Mouse (Mus musculus) stomach, embryonic 14.5 days (tissue): ENCODE measurements around the gene Leng9. TPM values are rescaled to one million over a fixed set of nuclear protein-coding genes. Genes with fewer than 3 reads are reported as not detected.
A peak's percentile ranks its signal among the peaks of the same experiment; 100 is the strongest.

ENCODE experiments used
- ATAC-seq: fragments of 200-750 bp; cut with Nextera tagmentation; 2 replicates; pipeline ENCODE4 v1.8.0; 2017; ENCODE audit warnings: low read depth, moderate TSS enrichment; ENCODE audit not compliant: insufficient number of reproducible peaks, insufficient read depth, low FRiP score
- H3K27ac ChIP-seq: fragments of 300-500 bp; sonication (generic); 2 replicates; pipeline ENCODE4 v1.5.1; 2014; ENCODE audit warnings: mild to moderate bottlenecking, low read length, moderate library complexity, mixed read lengths
- H3K27me3 ChIP-seq: fragments of 300-500 bp; sonication (generic); 2 replicates; pipeline ENCODE4 v1.6.1; 2014; ENCODE audit warnings: low read length, control low read depth, mixed read lengths; ENCODE audit not compliant: control insufficient read depth, insufficient read depth
- H3K36me3 ChIP-seq: fragments of 300-500 bp; sonication (generic); 2 replicates; pipeline ENCODE4 v1.6.1; 2014; ENCODE audit warnings: mild to moderate bottlenecking, control low read depth, low read length, moderate library complexity, mixed read lengths; ENCODE audit not compliant: control insufficient read depth, insufficient read depth
- H3K4me1 ChIP-seq: fragments of 300-500 bp; sonication (generic); 2 replicates; pipeline ENCODE4 v1.6.1; 2014; ENCODE audit warnings: low read length, control low read depth, mixed read lengths; ENCODE audit not compliant: control insufficient read depth, insufficient read depth
- H3K4me2 ChIP-seq: fragments of 300-500 bp; sonication (generic); replicated peaks from 2 replicates; pipeline ENCODE4 v1.6.1; 2014; ENCODE audit warnings: low read depth, low read length, control low read depth
- H3K4me3 ChIP-seq: fragments of 300-500 bp; sonication (generic); 2 replicates; pipeline ENCODE4 v1.5.1; 2014; ENCODE audit warnings: low read depth, low read length, control low read depth
- H3K9ac ChIP-seq: fragments of 300-500 bp; sonication (generic); replicated peaks from 2 replicates; pipeline ENCODE4 v1.6.1; 2014; ENCODE audit warnings: low read depth, mild to moderate bottlenecking, control low read depth, low read length, moderate library complexity, mixed read lengths
- H3K9me3 ChIP-seq: fragments of 300-500 bp; sonication (generic); 2 replicates; pipeline ENCODE4 v1.6.1; 2016; ENCODE audit warnings: low read depth, low read length, control low read depth; ENCODE audit not compliant: control insufficient read depth
- WGBS: fragments of 180-500 bp; shearing (Covaris S2); extraction: QIAGEN DNeasy Blood & Tissue Kit; methylation state at CpG from one replicate; pipeline ENCODE4 v1.1.7; 2014; 5-methylcytosine and 5-hydroxymethylcytosine counted together
- polyA plus RNA-seq: library from polyadenylated mRNA; unstranded; fragments of >200 nt; fragmentation: Nextera tagmentation; extraction: Ambion mirVana; gene quantifications from 2 replicates; pipeline ENCODE4 v1.2.1, GENCODE M21; 2014

Gene Leng9
- polyA plus RNA-seq, 1 experiment from 2014 or later = 1.9 TPM

DNA sequence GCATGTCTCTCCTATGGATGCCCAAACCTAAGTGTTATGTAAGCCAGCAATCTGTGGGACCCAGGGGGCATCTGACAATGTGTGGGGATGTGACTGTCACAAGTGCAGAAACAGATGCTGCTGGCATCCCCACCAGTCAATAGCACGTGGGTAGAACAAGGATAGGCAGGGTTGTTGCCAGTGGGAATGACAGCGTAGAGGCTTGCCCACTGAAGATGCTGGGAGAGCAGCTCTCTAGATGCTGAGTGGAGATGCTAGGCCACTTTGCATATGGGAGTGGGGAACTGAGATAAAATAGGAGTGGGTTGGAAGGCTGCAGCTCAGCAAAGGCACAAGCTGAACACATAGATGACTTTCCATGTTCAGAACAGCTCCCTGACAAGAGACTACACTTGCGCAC is 17.6 kb downstream of the Leng9 start:
- H3K4me1 ChIP-seq = peaks cover 3% of the 10 kb centered on the region; the same call in 1 of the 2 replicates
- no peaks in the 10 kb centered on the region for H3K27me3 ChIP-seq
- no peaks in the 10 kb centered on the region for H3K36me3 ChIP-seq
- H3K4me3 ChIP-seq = no peak overlapping the region
- H3K9me3 ChIP-seq = no peaks in the 10 kb centered on the region
- ATAC-seq = no peak
- 95% methylated on average over 3 of the region's 3 CpGs for WGBS
- H3K27ac ChIP-seq = no peak overlapping the region
- H3K4me2 ChIP-seq = no peak overlapping the region
- no peak overlapping the region for H3K9ac ChIP-seq

DNA sequence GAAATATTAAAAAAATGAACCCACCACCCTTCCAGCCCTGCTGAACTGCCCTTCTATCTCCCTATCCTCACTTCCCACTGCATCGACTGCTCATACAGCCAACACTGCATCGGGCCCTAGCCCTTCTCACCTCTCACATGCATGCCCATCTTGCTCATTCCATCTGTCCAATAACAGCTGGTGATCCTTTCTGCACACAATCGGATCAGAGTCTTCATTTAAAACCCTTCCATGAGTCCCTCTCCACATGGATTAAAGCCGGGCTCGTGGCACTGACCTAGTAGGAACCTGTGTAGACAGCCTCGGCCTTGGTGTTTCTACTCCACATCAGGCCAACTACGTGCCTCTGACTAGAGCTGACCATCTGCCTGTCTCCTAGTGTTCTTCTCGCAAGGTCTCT is 18.2 kb downstream of the Leng9 start:
- Histone ChIP-seq H3K4me3 (no peak overlapping the region), H3K9ac (no peak overlapping the region), H3K27me3 (no peaks in the 10 kb centered on the region), H3K9me3 (no peaks in the 10 kb centered on the region), H3K4me1 (peaks cover 3% of the 10 kb centered on the region; the same call in 1 of the 2 replicates), H3K36me3 (no peaks in the 10 kb centered on the region), H3K4me2 (no peak overlapping the region), H3K27ac (no peak overlapping the region)
- WGBS = 88% methylated on average over 8 of the region's 8 CpGs
- no peak for ATAC-seq

GRCm38 (mm10) chr7:4130686-4131452 is 19.3 kb downstream of the Leng9 start:
- Histone ChIP-seq H3K27me3 (no peaks in the 10 kb centered on the region), H3K27ac (no peak overlapping the region), H3K36me3 (no peaks in the 10 kb centered on the region), H3K4me3 (no peak overlapping the region), H3K9ac (no peak overlapping the region), H3K4me1 (peaks cover 3% of the 10 kb centered on the region; the same call in 1 of the 2 replicates), H3K4me2 (0 out of 2 replicates have a peak overlapping the region, but pooled peaks have one; percentile 14), H3K9me3 (no peaks in the 10 kb centered on the region)
- ATAC-seq = peak; percentile 65; the same call in 1 of the 2 replicates
- 35% methylated on average over 13 of the region's 13 CpGs for WGBS

DNA sequence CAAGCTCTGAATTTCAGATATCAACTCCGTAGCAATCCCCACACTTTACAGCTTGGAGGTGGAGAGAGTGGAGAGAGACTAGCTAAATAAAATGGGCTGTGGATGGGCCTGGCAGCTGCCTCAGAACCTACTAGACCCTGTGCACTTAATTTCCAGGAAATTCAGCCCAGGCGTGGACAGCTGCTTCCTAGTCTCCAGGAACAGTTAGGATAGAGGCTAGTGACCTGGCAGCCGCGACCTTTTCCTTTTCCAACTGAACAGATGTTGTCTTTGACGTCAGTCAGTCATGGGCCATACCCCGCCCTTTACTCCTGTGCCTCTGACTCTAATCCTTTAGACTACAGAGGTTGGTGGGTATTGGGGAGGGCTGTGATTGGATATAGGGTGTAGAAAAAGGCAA is 21.3 kb downstream of the Leng9 start:
- Histone ChIP-seq H3K36me3 (no peaks in the 10 kb centered on the region), H3K4me3 (no peak overlapping the region), H3K9ac (no peak overlapping the region), H3K9me3 (no peaks in the 10 kb centered on the region), H3K4me1 (peaks cover 5% of the 10 kb centered on the region; the same call in 1 of the 2 replicates), H3K27ac (no peak overlapping the region), H3K27me3 (no peaks in the 10 kb centered on the region), H3K4me2 (no peak overlapping the region)
- 61% methylated on average over 6 of the region's 6 CpGs for WGBS
- no peak for ATAC-seq

DNA sequence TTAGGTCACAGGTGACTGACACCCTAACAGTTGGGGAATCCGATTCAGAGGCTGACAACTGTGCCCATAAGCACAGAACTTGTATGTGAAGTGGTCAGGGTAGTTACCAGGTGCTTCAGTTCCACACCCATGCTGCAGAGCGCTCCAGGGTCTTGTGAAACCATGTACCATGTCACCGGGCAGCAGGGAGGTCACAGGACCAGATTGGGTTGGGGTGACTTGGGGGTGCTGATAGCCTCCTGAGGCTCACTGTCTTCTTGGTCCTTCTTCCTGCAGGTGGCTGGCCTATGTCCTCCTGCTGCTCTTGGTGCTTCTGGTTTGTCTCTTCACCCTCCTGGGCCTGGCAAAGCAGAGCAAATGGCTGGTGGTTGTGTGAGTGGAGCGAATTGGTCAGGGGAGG is 22.3 kb downstream of the Leng9 start:
- Histone ChIP-seq H3K4me1 (peaks cover 7% of the 10 kb centered on the region; the same call in 1 of the 2 replicates), H3K9me3 (no peaks in the 10 kb centered on the region), H3K27ac (no peak overlapping the region), H3K4me2 (no peak overlapping the region), H3K27me3 (no peaks in the 10 kb centered on the region), H3K9ac (no peak overlapping the region), H3K36me3 (no peaks in the 10 kb centered on the region), H3K4me3 (no peak overlapping the region)
- ATAC-seq = no peak
- WGBS = 85% methylated on average over 4 of the region's 4 CpGs

DNA sequence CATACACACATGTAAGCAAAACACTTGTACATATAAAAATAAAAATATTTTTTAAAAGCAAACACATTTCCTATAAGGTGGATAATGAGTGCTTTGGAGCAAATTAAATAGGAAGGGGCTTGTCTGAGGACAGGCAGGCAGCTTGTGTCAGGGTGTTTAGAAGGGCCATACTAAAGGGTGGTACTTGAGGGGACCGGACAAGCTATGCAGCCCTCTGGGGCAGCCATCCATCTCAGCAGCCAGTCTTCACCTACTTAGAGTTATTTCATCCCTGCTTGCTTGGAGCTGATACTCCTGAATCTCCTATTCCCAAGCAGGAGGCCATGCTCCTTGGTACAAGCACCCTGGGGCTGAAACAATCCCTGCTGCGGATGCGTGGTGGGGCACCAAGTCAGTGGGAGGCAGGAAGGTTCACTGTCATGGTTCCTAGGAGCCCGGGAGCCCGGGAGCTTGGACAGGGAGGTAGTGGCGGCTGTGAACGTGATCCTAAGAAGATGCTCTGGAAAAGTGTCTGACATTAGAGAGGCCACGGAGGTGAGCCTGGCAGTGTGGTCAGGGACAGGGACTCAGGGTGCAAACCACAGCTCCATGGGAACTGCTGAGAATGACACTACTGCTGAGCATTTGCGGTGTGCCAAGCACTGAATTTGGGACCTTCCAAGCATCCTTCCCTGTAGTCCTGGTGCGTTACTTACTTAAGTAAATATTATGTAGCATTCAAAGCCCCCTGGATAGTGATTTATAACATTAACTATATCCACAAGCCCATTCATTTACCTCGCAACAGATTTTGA is 23.0 kb downstream of the Leng9 start:
- Histone ChIP-seq H3K9me3 (no peaks in the 10 kb centered on the region), H3K36me3 (no peaks in the 10 kb centered on the region), H3K27me3 (no peaks in the 10 kb centered on the region), H3K4me3 (no peak overlapping the region), H3K4me1 (peaks cover 7% of the 10 kb centered on the region; the same call in 1 of the 2 replicates), H3K9ac (no peak overlapping the region), H3K27ac (no peak overlapping the region), H3K4me2 (no peak overlapping the region)
- no peak for ATAC-seq
- 84% methylated on average over 11 of the region's 11 CpGs for WGBS

- no peak overlapping the region for H3K27ac ChIP-seq
- no peak overlapping the region for H3K9ac ChIP-seq
- no peaks in the 10 kb centered on the region for H3K9me3 ChIP-seq
- no peaks in the 10 kb centered on the region for H3K36me3 ChIP-seq
- H3K4me3 ChIP-seq = no peak overlapping the region
- no peak for ATAC-seq
- peaks cover 7% of the 10 kb centered on the region; the same call in 1 of the 2 replicates for H3K4me1 ChIP-seq
- no peaks in the 10 kb centered on the region for H3K27me3 ChIP-seq
- H3K4me2 ChIP-seq = no peak overlapping the region
- 18% methylated on average over 9 of the region's 9 CpGs for WGBS
Observed at GRCm38 (mm10) chr7:4125306-4125705, 24.9 kb downstream of the Leng9 start.

GRCm38 (mm10) chr7:4124856-4125255 is 25.3 kb downstream of the Leng9 start:
- H3K4me1 ChIP-seq = peaks cover 7% of the 10 kb centered on the region; the same call in 1 of the 2 replicates
- ATAC-seq = no peak
- no peaks in the 10 kb centered on the region for H3K36me3 ChIP-seq
- 0 out of 2 replicates have a peak overlapping the region, but pooled peaks have one; percentile 8 for H3K4me2 ChIP-seq
- H3K27ac ChIP-seq = no peak overlapping the region
- H3K4me3 ChIP-seq = no peak overlapping the region
- 25% methylated on average over 5 of the region's 5 CpGs for WGBS
- H3K27me3 ChIP-seq = 0 out of 2 replicates have a peak, but pooled peaks cover under 1% of the 10 kb centered on the region
- no peak overlapping the region for H3K9ac ChIP-seq
- H3K9me3 ChIP-seq = no peaks in the 10 kb centered on the region
